Mouse (Mus musculus) heart, adult 2 months (tissue): ENCODE results near the gene Cflar.

Source experiments
- CTCF ChIP-seq: fragments of 200-600 bp; IDR thresholded peaks from 2 replicates; pipeline ENCODE4 v1.8.1; 2022; ENCODE audit warnings: antibody characterized with exemption, mild to moderate bottlenecking, moderate library complexity
- EP300 ChIP-seq: fragments of 200-500 bp; IDR thresholded peaks from 2 replicates; pipeline ENCODE4 v1.6.1; 2011; ENCODE audit warnings: low read depth, low read length, control low read depth; ENCODE audit not compliant: insufficient read depth
- POLR2A ChIP-seq: fragments of 200-500 bp; IDR thresholded peaks from 2 replicates; pipeline ENCODE4 v1.6.1; 2011; ENCODE audit warnings: mild to moderate bottlenecking, low read depth, low read length, control low read depth; ENCODE audit not compliant: insufficient read depth

DNA sequence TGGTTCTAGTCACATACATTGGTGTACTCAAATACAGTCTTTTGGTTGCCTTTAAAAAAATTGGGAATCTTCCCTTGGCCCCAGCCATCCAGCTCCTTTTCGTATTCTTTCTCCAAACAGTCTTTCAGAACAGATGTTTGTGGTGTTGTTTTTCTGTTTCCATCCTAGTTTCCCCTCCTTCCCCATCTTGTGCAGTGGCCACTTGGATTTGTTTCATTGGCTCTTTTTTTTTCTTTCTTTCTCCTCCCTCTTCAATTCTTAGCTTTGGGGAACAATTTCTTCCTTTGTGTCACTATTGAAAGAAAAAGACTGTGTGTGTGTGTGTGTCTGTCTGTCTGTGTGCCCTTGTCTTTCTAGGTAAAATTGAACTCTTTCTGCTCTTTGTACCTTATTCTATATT, 3.1 kb downstream of the Cflar start:
- no peak for TF ChIP-seq CTCF
- TF ChIP-seq EP300: no peak
- no peak for TF ChIP-seq POLR2A
